Mouse (Mus musculus) 3134 (cell line): ENCODE results near the gene Tssc4.

Experiments
- DNase-seq: peaks from one replicate; pipeline ENCODE4 v3.0.0-alpha.2; 2011; ENCODE audit warnings: low spot score; ENCODE audit not compliant: insufficient read length; ENCODE audit errors: extremely low read depth

Tssc4 gene

GRCm38 (mm10) chr7:143106672-143107465, 37.8 kb downstream of the Tssc4 start:
- DNase-seq: no peak

- DNase-seq: no peak
Observed at GRCm38 (mm10) chr7:143108200-143108599, 39.2 kb downstream of the Tssc4 start.

GRCm38 (mm10) chr7:143108996-143109660, 40.1 kb downstream of the Tssc4 start:
- DNase-seq: no peak

GRCm38 (mm10) chr7:143109696-143110095, 40.6 kb downstream of the Tssc4 start:
- DNase-seq: no peak

GRCm38 (mm10) chr7:143110803-143111202, 41.8 kb downstream of the Tssc4 start:
- DNase-seq: no peak

GRCm38 (mm10) chr7:143111719-143112118, 42.7 kb downstream of the Tssc4 start:
- DNase-seq: no peak

GRCm38 (mm10) chr7:143112395-143112794, 43.3 kb downstream of the Tssc4 start:
- no peak for DNase-seq

GRCm38 (mm10) chr7:143114773-143115172, 45.7 kb downstream of the Tssc4 start:
- DNase-seq: no peak

GRCm38 (mm10) chr7:143116521-143116920, 47.5 kb downstream of the Tssc4 start:
- DNase-seq: no peak

- DNase-seq: no peak
Observed at GRCm38 (mm10) chr7:143119407-143119806, 50.4 kb downstream of the Tssc4 start.

- DNase-seq: no peak
Observed at GRCm38 (mm10) chr7:143119826-143120225, 50.8 kb downstream of the Tssc4 start.
